Mouse (Mus musculus) heart, postnatal 0 days (tissue): ENCODE data around the gene Kcnq1.

ENCODE experiments used
- CTCF ChIP-seq: IDR thresholded peaks from 2 replicates; pipeline ENCODE4 v1.5.1; 2016; ENCODE audit warnings: antibody characterized with exemption, control low read depth, low read depth
- EP300 ChIP-seq: IDR thresholded peaks from 2 replicates; pipeline ENCODE4 v1.6.1; 2016; ENCODE audit warnings: antibody characterized with exemption, low read depth

DNA sequence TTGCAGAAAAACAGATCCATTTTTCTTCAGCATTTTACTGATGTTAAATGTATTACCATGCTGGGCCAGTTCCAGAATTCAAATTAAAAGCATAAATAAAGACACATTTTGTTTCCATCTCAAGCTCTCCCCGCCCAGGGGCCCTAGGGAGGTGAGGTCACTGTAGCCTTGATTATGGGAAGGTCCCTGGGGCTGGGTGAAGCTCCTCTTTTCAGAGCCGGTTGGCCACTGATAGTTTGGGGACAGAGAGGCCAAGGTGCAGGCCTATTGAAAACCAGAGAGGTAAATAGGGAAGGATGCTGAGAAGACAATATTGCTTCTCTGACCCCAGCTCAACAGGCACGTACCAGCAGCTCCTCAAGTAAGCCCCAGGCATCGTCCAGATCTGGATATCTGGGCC is 157.8 kb downstream of the Kcnq1 start:
- TF ChIP-seq CTCF (no peak), EP300 (no peak)
